Comparison of ENCODE assay signal across 21 mouse cellular contexts in the genomic region with DNA sequence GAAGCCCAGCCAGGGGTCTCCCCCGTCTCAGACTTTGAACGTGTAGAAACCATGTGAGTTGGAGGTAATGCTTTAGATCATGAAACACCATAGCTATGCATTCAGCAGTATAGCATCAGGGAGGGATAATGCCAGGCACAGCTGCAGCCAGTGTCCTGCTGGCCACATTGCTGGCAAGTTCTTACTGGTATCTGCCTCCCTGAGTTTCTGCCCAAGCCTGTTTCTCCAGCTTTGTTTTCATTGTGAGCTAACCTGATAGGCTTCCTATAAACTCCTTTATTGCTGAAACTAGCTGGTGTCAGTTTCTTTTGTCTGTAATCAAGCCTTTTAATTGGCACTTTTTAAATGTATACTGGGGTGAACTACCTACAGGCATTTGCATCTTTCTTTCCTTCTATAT. TPM values are rescaled to one million over a fixed set of nuclear protein-coding genes. Genes with fewer than 3 reads are reported as not detected.
"Had no signal": no experiment of that assay in that cellular context is flagged by ENCODE, and none has a peak within 500 bp of the region (broad histone marks: within the 10 kb centered on the region; RNA-seq: fewer than 3 reads in every experiment).

No protein-coding gene starts in this region.

- H3K27ac ChIP-seq: kidney, postnatal 0 days; layer of hippocampus, adult 2 months; limb, embryonic 13.5 days; liver, embryonic 12.5 days; liver, embryonic 15.5 days; lung, embryonic 15.5 days; midbrain, embryonic 10.5 days; midbrain, embryonic 13.5 days had no signal

- ATAC-seq: intestine, postnatal 0 days; liver, embryonic 12.5 days; midbrain, embryonic 13.5 days had no signal

- H3K9me3 ChIP-seq: limb, embryonic 13.5 days; liver, embryonic 12.5 days; liver, embryonic 15.5 days; lung, embryonic 15.5 days; megakaryocyte, embryonic 14.5 days; midbrain, embryonic 10.5 days; midbrain, embryonic 13.5 days had no signal

- DNase-seq: kidney, adult 2 months; layer of hippocampus, adult 9-11 months; liver; lung, adult 18-20 months; lung, postnatal 10 days; lung, postnatal 36 days; right cerebral cortex, postnatal 4 days; thymus, adult 18-20 months; thymus, postnatal 36 days had no signal

- H3K4me2 ChIP-seq: limb, embryonic 13.5 days; liver, embryonic 12.5 days; liver, embryonic 15.5 days; lung, embryonic 15.5 days; midbrain, embryonic 13.5 days had no signal

- H3K36me3 ChIP-seq: limb, embryonic 13.5 days; liver, embryonic 12.5 days; liver, embryonic 15.5 days; lung, embryonic 15.5 days; midbrain, embryonic 10.5 days; midbrain, embryonic 13.5 days had no signal

- H3K27me3 ChIP-seq: lung, embryonic 15.5 days had no signal

- H3K4me3 ChIP-seq: layer of hippocampus, adult 2 months; limb, embryonic 13.5 days; liver, embryonic 12.5 days; liver, embryonic 15.5 days; lung, embryonic 15.5 days; megakaryocyte, embryonic 14.5 days; midbrain, embryonic 10.5 days; midbrain, embryonic 13.5 days had no signal

- H3K9ac ChIP-seq: limb, embryonic 13.5 days; liver, embryonic 12.5 days; liver, embryonic 15.5 days; lung, embryonic 15.5 days; midbrain, embryonic 13.5 days had no signal

RNA-seq across cellular contexts. Expression of a gene that starts 23.1 kb away (rescaled TPM):
- polyA plus RNA-seq: large intestine, adult 2 months; liver, embryonic 12.5 days; liver, embryonic 15.5 days; midbrain, embryonic 13.5 days; neural tube, embryonic 14.5 days had no signal
